Mouse (Mus musculus) urinary bladder, adult 2 months (tissue): ENCODE data around the gene Dnah2. TPM values are rescaled to one million over a fixed set of nuclear protein-coding genes. Genes with fewer than 3 reads are reported as not detected.

Experiments used
- DNase-seq: peaks from one replicate; pipeline ENCODE4 v3.0.0; 2022; ENCODE audit warnings: low spot score
- polyA plus RNA-seq: library from polyadenylated mRNA; depleted of rRNA; stranded (reverse); fragments of >200 nt; gene quantifications from 2 replicates; pipeline ENCODE4 v1.2.3, GENCODE M21; 2012; rRNA removed

The Dnah2 gene
- polyA plus RNA-seq, result 0.19 and 0.22 TPM in 2 replicates

GRCm38 (mm10) chr11:69549060-69549656 is at the start of gene Dnah2:
Gene Dnah2 (minus strand): TSS chr11:69549110.
- DNase-seq, result no peak

GRCm38 (mm10) chr11:69594853-69595252 is 45.9 kb upstream of the Dnah2 start:
- no peak for DNase-seq

DNA sequence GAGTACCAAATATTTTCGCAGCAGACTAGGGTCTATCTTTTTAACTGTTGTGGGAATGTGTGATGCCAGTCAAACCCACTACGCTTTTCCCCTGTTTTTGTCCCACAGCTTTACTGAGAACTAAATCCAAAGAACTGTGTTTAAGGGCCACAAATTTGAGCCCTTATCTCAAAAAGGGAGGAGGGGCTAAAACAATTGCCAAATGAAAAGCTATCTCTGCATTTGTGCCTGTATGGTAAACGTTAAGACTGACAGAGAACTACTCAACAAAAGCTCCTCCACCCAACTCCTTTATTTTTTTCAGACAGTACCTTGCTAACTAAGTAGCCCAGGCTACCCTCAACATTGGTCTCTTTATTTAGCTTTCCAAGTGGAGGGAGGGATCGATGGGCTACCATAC is 43.9 kb upstream of the Dnah2 start:
- DNase-seq, result no peak

- no peak for DNase-seq
Measured at GRCm38 (mm10) chr11:69591899-69592637, 43.2 kb upstream of the Dnah2 start.

GRCm38 (mm10) chr11:69591424-69591823 is 42.5 kb upstream of the Dnah2 start:
- no peak for DNase-seq

GRCm38 (mm10) chr11:69590622-69591021 is 41.7 kb upstream of the Dnah2 start:
- DNase-seq, result no peak

- DNase-seq, result no peak
Measured at GRCm38 (mm10) chr11:69589207-69589834, 40.4 kb upstream of the Dnah2 start.

DNA sequence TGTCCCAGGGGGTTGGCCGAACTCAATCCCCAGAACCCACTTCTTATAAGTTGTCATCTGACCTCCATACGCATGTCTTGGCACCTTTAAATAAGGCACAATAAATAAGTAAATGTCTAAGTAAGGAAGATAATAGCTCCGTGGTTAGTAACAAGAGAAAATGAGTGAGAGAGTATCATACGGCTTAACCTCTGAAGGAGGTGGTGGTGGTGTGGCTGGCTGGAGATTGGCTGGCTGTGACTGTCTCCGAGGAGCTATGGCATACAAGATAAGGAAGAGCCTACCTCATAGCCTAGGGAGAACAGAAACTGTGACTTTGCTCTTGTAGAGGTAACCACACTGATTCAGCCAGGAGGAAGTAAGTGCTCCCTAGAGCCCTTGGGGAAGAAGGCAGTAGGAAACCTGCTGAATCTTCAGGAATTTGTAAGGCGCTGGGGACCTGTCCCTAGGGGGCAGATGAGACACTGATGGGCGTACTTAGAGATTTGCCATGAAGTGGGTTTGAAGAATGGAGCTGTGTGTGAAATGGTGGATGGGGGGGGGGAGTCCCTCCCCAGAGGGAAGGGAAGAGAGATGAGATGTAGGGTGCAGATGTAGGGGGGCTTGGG is 36.9 kb upstream of the Dnah2 start:
- no peak for DNase-seq

DNA sequence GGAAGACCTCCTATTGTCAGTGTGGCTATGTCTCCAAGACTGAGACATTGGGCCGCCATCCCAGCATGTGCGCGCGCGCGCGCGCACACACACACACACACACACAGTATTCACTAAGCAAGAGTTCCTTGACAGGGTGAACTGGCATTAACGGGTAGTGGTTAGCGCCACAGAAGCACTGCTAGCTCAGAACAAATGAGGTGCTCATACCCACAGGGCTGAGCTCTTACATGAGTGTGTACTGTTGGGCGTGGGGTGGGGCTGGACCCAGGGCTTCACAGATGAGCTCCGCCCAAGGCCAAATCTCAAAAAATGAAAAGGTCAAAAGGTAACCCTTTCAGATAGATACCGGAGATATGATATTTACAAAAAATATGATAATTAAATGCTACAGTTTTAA is 36.0 kb upstream of the Dnah2 start:
- DNase-seq, result no peak

GRCm38 (mm10) chr11:69584008-69584407 is 35.1 kb upstream of the Dnah2 start:
- DNase-seq, result no peak

GRCm38 (mm10) chr11:69582230-69582805 is 33.4 kb upstream of the Dnah2 start:
- no peak for DNase-seq

- DNase-seq, result no peak
Measured at GRCm38 (mm10) chr11:69581814-69582213, 32.9 kb upstream of the Dnah2 start.

GRCm38 (mm10) chr11:69581147-69581688 is 32.3 kb upstream of the Dnah2 start:
- peak; percentile 73 for DNase-seq

GRCm38 (mm10) chr11:69580572-69581146 is 31.7 kb upstream of the Dnah2 start:
- DNase-seq, result no peak

DNA sequence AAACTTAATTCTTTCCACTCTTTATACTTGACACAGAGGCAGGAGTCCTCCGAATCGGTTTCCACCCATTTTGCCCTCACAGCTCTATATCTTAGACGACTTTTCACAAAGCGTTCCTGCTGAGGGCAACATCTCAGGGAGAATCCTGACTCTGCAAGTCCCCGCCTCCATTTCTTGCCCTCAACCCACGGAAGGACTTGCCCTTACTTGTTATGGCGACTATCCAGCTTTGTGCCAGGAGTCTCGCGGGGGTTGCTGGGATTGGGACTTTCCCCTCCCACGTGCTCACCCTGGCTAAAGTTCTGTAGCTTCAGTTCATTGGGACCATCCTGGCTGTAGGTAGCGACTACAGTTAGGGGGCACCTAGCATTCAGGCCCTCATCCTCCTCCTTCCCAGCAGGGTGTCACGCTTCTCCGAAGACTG is 31.2 kb upstream of the Dnah2 start, which contains the start of the genes Wrap53 and Trp53:
TSS of gene Wrap53 (minus strand) at position 165 of the 424 bp plus-strand sequence.
TSS of gene Trp53 (plus strand) at position 269 of the 424 bp plus-strand sequence.
- peak; percentile 70 for DNase-seq

DNA sequence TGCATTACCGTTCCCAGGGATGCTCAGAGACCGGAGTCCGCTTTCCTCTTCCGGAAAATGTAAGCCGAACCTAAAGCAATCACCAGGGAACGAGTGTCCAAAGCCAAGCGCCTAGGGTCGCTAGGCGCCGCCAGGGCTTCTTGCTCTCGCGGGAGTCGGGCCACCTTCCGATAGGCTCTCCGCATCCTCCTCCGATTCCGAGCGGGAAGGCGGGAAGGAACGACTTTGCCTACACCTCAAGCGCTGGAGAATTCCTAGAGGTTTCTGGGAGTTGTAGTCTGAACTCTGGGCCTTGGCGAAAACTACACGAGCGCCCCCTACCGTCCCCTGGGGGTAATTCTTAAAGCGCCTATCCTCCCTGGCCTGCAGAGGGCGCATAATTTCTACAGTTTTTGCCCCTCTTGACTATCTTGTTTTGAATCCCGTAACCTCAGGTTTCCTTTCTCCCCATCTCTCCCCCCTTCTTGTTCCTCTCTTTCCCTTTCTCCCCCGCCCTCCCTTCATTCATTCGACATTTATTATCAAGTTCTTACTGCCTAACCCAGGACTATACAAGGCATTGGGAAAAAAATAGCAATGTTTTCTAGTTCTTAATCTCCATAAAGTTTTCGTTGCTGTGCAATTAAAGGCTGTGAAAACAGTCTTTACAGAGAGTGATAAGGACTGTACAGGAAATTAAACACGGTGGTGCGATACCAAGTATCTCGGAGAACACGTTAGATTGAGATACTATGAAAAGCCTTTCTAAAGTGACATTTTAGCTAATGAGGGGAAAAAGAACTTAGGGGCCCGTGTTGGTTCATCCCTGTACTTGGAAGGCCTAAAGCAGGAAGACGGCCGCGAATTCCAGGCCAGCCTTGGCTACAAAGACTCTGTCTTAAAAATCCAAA is 30.5 kb upstream of the Dnah2 start:
- DNase-seq, result peak; percentile 96

DNA sequence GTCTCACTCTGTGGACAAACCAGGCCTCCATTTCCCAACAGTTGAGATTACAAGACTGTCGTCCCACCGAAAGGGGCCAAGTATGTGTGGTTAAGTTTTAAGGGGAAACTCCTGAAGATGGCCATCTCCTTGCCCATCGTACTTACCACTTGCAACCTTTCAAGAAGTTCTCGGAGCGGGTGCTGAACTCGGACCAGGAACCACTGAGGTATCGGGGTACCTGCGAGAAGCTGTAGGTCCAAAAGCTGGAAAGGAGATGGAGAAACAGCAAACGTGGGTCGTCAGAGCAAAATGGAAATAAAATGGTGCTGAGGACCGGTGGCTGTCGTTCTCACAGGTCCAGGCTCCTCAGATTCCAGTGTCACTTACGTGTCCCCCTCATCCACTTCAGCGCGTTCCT is 29.4 kb upstream of the Dnah2 start:
- DNase-seq, result no peak

DNA sequence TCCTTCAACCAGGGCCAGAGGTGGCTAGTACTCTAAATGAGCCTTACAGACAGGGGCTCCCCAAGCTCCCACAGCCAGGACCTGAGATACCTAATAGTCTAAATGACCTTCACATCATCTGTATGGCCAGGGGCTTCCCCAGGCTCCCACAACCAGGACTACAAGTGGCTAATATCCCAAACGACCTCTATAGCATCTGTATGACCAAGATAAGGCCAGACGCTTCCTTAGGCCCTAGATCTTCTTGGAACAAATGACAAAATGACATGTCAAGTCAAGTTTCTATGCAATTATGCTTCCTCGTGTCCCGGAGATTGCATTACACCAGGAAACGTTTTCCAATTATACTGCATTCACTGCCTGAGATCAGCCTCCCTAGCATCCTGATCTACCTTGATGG is 27.4 kb upstream of the Dnah2 start:
- no peak for DNase-seq

DNA sequence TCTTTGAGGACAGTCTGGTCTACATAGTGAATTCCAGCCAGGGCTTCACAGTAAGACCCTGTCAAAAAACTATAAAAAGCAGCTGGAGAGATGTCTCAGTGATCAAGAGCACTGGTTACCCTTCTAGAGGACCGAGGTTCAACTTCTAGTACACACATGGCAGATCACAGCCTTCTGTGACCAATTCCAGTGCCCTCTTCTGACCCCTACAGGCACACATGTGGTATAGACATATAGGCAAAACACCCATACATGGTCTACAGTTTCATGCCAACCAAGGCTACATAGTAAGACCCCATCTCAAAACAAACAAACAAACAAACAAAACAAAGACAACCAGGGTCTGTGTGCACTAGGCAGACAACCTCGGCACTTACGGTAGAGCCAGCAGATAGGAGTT is 26.3 kb upstream of the Dnah2 start:
- DNase-seq, result no peak

DNA sequence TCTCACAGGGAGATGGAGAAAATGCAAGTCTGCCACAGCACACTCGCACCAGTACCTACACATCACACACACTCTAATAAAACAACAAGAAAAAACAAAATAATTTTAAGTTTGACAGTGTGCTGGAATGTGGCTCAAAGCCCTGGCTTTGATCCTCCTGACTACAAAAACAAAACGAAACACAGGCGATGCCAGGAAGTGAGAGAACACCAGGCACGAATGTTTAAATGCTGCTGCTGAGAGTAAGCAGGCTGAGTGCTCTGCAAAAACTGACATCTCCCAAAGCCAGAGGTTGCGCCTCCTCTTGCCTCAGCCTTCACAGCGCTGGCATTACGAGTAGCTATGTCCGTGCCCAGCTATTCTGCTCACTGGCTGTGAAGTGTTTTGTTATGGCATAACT is 16.2 kb upstream of the Dnah2 start:
- no peak for DNase-seq
